ENCODE assay signal across 24 mouse cellular contexts in the genomic region with DNA sequence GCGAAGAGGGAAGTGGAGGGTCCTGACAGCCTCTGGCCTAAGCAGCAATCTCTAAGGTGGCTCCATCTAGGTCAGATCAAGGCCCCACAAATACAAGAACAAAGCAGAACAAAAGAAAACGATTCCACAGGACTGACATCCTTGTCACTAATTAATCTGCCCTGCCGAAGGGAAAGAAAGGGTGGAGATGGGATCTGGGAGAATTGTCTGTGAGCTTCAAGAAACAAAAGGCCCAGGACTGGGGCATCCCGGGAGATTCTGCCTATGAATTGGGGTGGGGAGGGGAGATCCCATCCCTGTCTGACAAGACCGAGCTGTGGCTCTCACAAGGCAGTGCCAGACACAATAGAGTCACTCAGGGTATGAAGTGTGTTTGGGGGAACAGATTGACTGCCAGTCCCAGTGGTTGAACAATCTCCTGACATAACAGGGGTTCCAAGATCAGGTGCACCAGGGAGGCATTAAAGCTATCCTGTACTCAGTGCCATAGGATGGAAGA. TPM values are rescaled to one million over a fixed set of nuclear protein-coding genes. Genes with fewer than 3 reads are reported as not detected.
DNase-seq lines count a peak whose midpoint lies in the region; ATAC-seq and TF ChIP-seq lines count a peak whose summit lies in the region.
"Had no signal": no experiment of that assay in that cellular context is flagged by ENCODE, and none has a peak within 500 bp of the region (broad histone marks: within the 10 kb centered on the region; RNA-seq: fewer than 3 reads in every experiment).

No protein-coding gene starts in this region.

- H3K4me3 ChIP-seq in midbrain, embryonic 10.5 days = no peak overlapping the region
- H3K4me3 ChIP-seq in midbrain, embryonic 11.5 days (ENCODE audit: low read depth, low read length) = no peak overlapping the region
- no peak overlapping the region for H3K4me3 ChIP-seq in hindbrain, embryonic 11.5 days (ENCODE audit: low read depth, low read length)
- H3K4me3 ChIP-seq in midbrain, embryonic 15.5 days = no peak overlapping the region
- H3K4me3 ChIP-seq in lung, adult 2 months (replicated peaks; ENCODE audit: extremely low read depth, low read depth, low read length) = no peak overlapping the region
- no peak overlapping the region for H3K4me3 ChIP-seq in left cerebral cortex, adult 2 months
- H3K4me3 ChIP-seq: embryonic facial prominence, embryonic 13.5 days; heart, embryonic 10.5 days; limb, embryonic 10.5 days; megakaryocyte, embryonic 14.5 days; stomach, embryonic 15.5 days had no signal

- H3K27ac ChIP-seq in midbrain, embryonic 10.5 days (replicated peaks) = peak overlapping the region; percentile 49
- H3K27ac ChIP-seq in midbrain, embryonic 11.5 days (ENCODE audit: low read depth, low read length) = no peak overlapping the region
- peak overlapping the region; percentile 79 for H3K27ac ChIP-seq in hindbrain, embryonic 11.5 days (ENCODE audit: low read depth, low read length)
- no peak overlapping the region for H3K27ac ChIP-seq in midbrain, embryonic 15.5 days
- no peak overlapping the region for H3K27ac ChIP-seq in left cerebral cortex, adult 2 months
- H3K27ac ChIP-seq: embryonic facial prominence, embryonic 13.5 days; heart, embryonic 10.5 days; limb, embryonic 10.5 days; liver, embryonic 14.5 days; stomach, embryonic 15.5 days had no signal

- peaks cover 28% of the 10 kb centered on the region for H3K4me1 ChIP-seq in midbrain, embryonic 10.5 days
- peaks cover 9% of the 10 kb centered on the region; the same call in 1 of the 2 replicates for H3K4me1 ChIP-seq in midbrain, embryonic 11.5 days (ENCODE audit: control insufficient read depth, insufficient read depth, low read length)
- no peaks in the 10 kb centered on the region for H3K4me1 ChIP-seq in hindbrain, embryonic 11.5 days (replicated peaks; ENCODE audit: control insufficient read depth, insufficient read depth, low read length)
- peaks cover 54% of the 10 kb centered on the region for H3K4me1 ChIP-seq in midbrain, embryonic 15.5 days
- H3K4me1 ChIP-seq in lung, adult 2 months (ENCODE audit: control insufficient read depth, insufficient read depth, low read length) = no peaks in the 10 kb centered on the region
- H3K4me1 ChIP-seq: embryonic facial prominence, embryonic 13.5 days; megakaryocyte, embryonic 14.5 days had no signal

- H3K9ac ChIP-seq in midbrain, embryonic 11.5 days (ENCODE audit: low read length) = no peak overlapping the region
- peak overlapping the region; percentile 19; the same call in 1 of the 2 replicates for H3K9ac ChIP-seq in hindbrain, embryonic 11.5 days (ENCODE audit: low read depth, low read length)
- H3K9ac ChIP-seq in midbrain, embryonic 15.5 days = no peak overlapping the region
- H3K9ac ChIP-seq: embryonic facial prominence, embryonic 13.5 days; liver, embryonic 14.5 days; stomach, embryonic 15.5 days had no signal

- intact Hi-C loops in left cerebral cortex, adult 2 months (cut with DNase I) = no loop called here

- H3K36me3 ChIP-seq in midbrain, embryonic 10.5 days = peaks cover 5% of the 10 kb centered on the region; the same call in 1 of the 2 replicates
- no peaks in the 10 kb centered on the region; the same call in 1 of the 2 replicates for H3K36me3 ChIP-seq in midbrain, embryonic 11.5 days (ENCODE audit: control insufficient read depth, insufficient read depth, low read length)
- no peaks in the 10 kb centered on the region for H3K36me3 ChIP-seq in hindbrain, embryonic 11.5 days (ENCODE audit: control insufficient read depth, insufficient read depth, low read length)
- H3K36me3 ChIP-seq in midbrain, embryonic 15.5 days (replicated peaks) = peaks cover 26% of the 10 kb centered on the region
- H3K36me3 ChIP-seq: embryonic facial prominence, embryonic 13.5 days; heart, embryonic 10.5 days; limb, embryonic 10.5 days; stomach, embryonic 15.5 days had no signal

- TF ChIP-seq POLR2A in lung, adult 2 months (IDR thresholded peaks at IDR 0.05; ENCODE audit: borderline replicate concordance, extremely low read depth, low read depth, low read length) = no peak

- no peak for TF ChIP-seq CTCF in lung, adult 2 months (IDR thresholded peaks at IDR 0.05; ENCODE audit: insufficient read depth, low read length)
- TF ChIP-seq CTCF in left cerebral cortex, adult 2 months (IDR thresholded peaks at IDR 0.05) = no peak

- no peak for DNase-seq in midbrain, embryonic 10.5 days (ENCODE audit: low spot score)
- DNase-seq in midbrain, embryonic 11.5 days (ENCODE audit: low spot score, missing footprints) = no peak
- peak; percentile 23 for DNase-seq in hindbrain, embryonic 11.5 days (ENCODE audit: low spot score)
- no peak for DNase-seq in lung, adult 2 months
- no peak for DNase-seq in left cerebral cortex, adult 2 months (ENCODE audit: extremely low spot score in 1 of 2, low spot score in 2 of 2)
- no peak for DNase-seq in urinary bladder, postnatal 10 days (ENCODE audit: low spot score)
- DNase-seq: cerebellum, adult 11 months; cerebellum, postnatal 36 days; heart, postnatal 36 days; kidney, postnatal 14 days; lung, postnatal 10 days; spleen, adult 18-20 months had no signal

- H3K4me2 ChIP-seq in midbrain, embryonic 11.5 days = no peak overlapping the region
- no peak overlapping the region for H3K4me2 ChIP-seq in hindbrain, embryonic 11.5 days (replicated peaks; ENCODE audit: low read depth, low read length)
- H3K4me2 ChIP-seq in midbrain, embryonic 15.5 days = peak overlapping the region; percentile 12
- H3K4me2 ChIP-seq: embryonic facial prominence, embryonic 13.5 days; stomach, embryonic 15.5 days had no signal

- 36% methylated on average over 5 of the region's 5 CpGs for WGBS in midbrain, embryonic 10.5 days
- WGBS in midbrain, embryonic 11.5 days = 30% methylated on average over 5 of the region's 5 CpGs
- WGBS in hindbrain, embryonic 11.5 days = 36% methylated on average over 5 of the region's 5 CpGs
- WGBS in midbrain, embryonic 15.5 days = 22% methylated on average over 5 of the region's 5 CpGs
- WGBS in lung, adult 2 months = 65% methylated on average over 5 of the region's 5 CpGs

- ATAC-seq in midbrain, embryonic 11.5 days (ENCODE audit: low FRiP score) = no peak
- peak; percentile 51; the same call in 1 of the 2 replicates for ATAC-seq in hindbrain, embryonic 11.5 days (ENCODE audit: low FRiP score)
- no peak for ATAC-seq in midbrain, embryonic 15.5 days (replicated peaks)
- ATAC-seq: intestine, postnatal 0 days; Patski had no signal

- H3K27me3 ChIP-seq in midbrain, embryonic 10.5 days (ENCODE audit: low read depth, poor library complexity, severe bottlenecking) = peaks cover 18% of the 10 kb centered on the region
- peaks cover 4% of the 10 kb centered on the region; the same call in 1 of the 2 replicates for H3K27me3 ChIP-seq in midbrain, embryonic 11.5 days (ENCODE audit: control insufficient read depth, insufficient read depth, low read length)
- no peaks in the 10 kb centered on the region for H3K27me3 ChIP-seq in hindbrain, embryonic 11.5 days (ENCODE audit: control insufficient read depth, insufficient read depth, low read length)
- no peaks in the 10 kb centered on the region for H3K27me3 ChIP-seq in midbrain, embryonic 15.5 days (replicated peaks)
- H3K27me3 ChIP-seq: Patski had no signal

- H3K9me3 ChIP-seq in midbrain, embryonic 10.5 days (replicated peaks) = no peaks in the 10 kb centered on the region
- no peaks in the 10 kb centered on the region for H3K9me3 ChIP-seq in midbrain, embryonic 11.5 days (ENCODE audit: control insufficient read depth, low read length)
- no peaks in the 10 kb centered on the region for H3K9me3 ChIP-seq in hindbrain, embryonic 11.5 days (ENCODE audit: control insufficient read depth, low read length)
- H3K9me3 ChIP-seq in midbrain, embryonic 15.5 days = no peaks in the 10 kb centered on the region
- H3K9me3 ChIP-seq: embryonic facial prominence, embryonic 13.5 days; heart, embryonic 10.5 days; limb, embryonic 10.5 days; stomach, embryonic 15.5 days had no signal

RNA-seq across cellular contexts. Expression of a gene that starts 7.6 kb away (rescaled TPM):
- polyA plus RNA-seq in midbrain, embryonic 10.5 days (2016; fragmentation: Nextera tagmentation; extraction: Ambion mirVana) = 7.0 and 9.5 TPM in 2 replicates
- 14.6 and 16.3 TPM in 2 replicates for polyA plus RNA-seq in midbrain, embryonic 11.5 days (2014; fragmentation: Nextera tagmentation; extraction: Ambion mirVana)
- 26.4 and 27.9 TPM in 2 replicates for polyA plus RNA-seq in hindbrain, embryonic 11.5 days (2014; fragmentation: Nextera tagmentation; extraction: Ambion mirVana)
- polyA plus RNA-seq in midbrain, embryonic 15.5 days (2015; fragmentation: Nextera tagmentation; extraction: Ambion mirVana) = 57.9 and 65.4 TPM in 2 replicates
- polyA plus RNA-seq in lung, adult 2 months (2012; rRNA removed) = 11.0 and 14.2 TPM in 2 replicates
- 10 to 100 TPM; 33.2 to 37.4 TPM for total RNA-seq in left cerebral cortex, adult 2 months (2021)

RNA-seq across cellular contexts. Expression of a gene that starts 58.0 kb away (rescaled TPM):
- polyA plus RNA-seq in midbrain, embryonic 10.5 days (2016; fragmentation: Nextera tagmentation; extraction: Ambion mirVana) = not detected in 2 replicates
- not detected in 2 replicates for polyA plus RNA-seq in midbrain, embryonic 11.5 days (2014; fragmentation: Nextera tagmentation; extraction: Ambion mirVana)
- polyA plus RNA-seq in hindbrain, embryonic 11.5 days (2014; fragmentation: Nextera tagmentation; extraction: Ambion mirVana) = 0.40 TPM in 1 of 2 replicates, not detected in the other
- not detected in 2 replicates for polyA plus RNA-seq in midbrain, embryonic 15.5 days (2015; fragmentation: Nextera tagmentation; extraction: Ambion mirVana)
- not detected in 2 replicates for polyA plus RNA-seq in lung, adult 2 months (2012; rRNA removed)
- total RNA-seq in left cerebral cortex, adult 2 months (2021) = not detected
- total RNA-seq: gastrocnemius, postnatal 25 days; heart, postnatal 36 days; layer of hippocampus, postnatal 25 days; neutrophil, adult 5-6 weeks had no signal
- polyA plus RNA-seq: embryonic facial prominence, embryonic 13.5 days; heart, embryonic 10.5 days; intestine, postnatal 0 days; limb, embryonic 10.5 days; liver, embryonic 14.5 days; Patski; stomach, embryonic 15.5 days had no signal

Comparison
In these comparisons a context has a peak if more than half of its experiments do, and no peak if none do; other contexts are left out.
1. H3K27ac ChIP-seq: peak in midbrain, embryonic 10.5 days (single experiment) and hindbrain, embryonic 11.5 days (single experiment); none in midbrain, embryonic 11.5 days (single experiment), midbrain, embryonic 15.5 days (single experiment) and left cerebral cortex, adult 2 months (single experiment).